Mouse (Mus musculus) limb, embryonic 12.5 days (tissue): ENCODE data around the gene Clcn6. TPM values are rescaled to one million over a fixed set of nuclear protein-coding genes. Genes with fewer than 3 reads are reported as not detected.
A peak's percentile ranks its signal among the peaks of the same experiment; 100 is the strongest.

Experiments
- ATAC-seq: fragments of 200-750 bp; cut with Nextera tagmentation; 2 replicates; pipeline ENCODE4 v1.8.0; 2017; ENCODE audit warnings: low read depth, moderate TSS enrichment; ENCODE audit not compliant: insufficient number of reproducible peaks, insufficient read depth, low FRiP score, low TSS enrichment
- H3K27ac ChIP-seq: fragments of 300-500 bp; sonication (generic); 2 replicates; pipeline ENCODE4 v1.5.1; 2016; ENCODE audit warnings: mild to moderate bottlenecking, moderate library complexity
- H3K27me3 ChIP-seq: fragments of 300-500 bp; sonication (generic); 2 replicates; pipeline ENCODE4 v1.6.1; 2016; ENCODE audit warnings: mild to moderate bottlenecking, moderate library complexity
- H3K36me3 ChIP-seq: fragments of 300-500 bp; sonication (generic); 2 replicates; pipeline ENCODE4 v1.6.1; 2016; ENCODE audit warnings: mild to moderate bottlenecking, moderate library complexity
- H3K4me1 ChIP-seq: fragments of 300-500 bp; sonication (generic); replicated peaks from 2 replicates; pipeline ENCODE4 v1.6.1; 2016
- H3K4me2 ChIP-seq: fragments of 300-500 bp; sonication (generic); 2 replicates; pipeline ENCODE4 v1.6.1; 2016; ENCODE audit warnings: mild to moderate bottlenecking, moderate library complexity
- H3K4me3 ChIP-seq: fragments of 300-500 bp; sonication (generic); replicated peaks from 2 replicates; pipeline ENCODE4 v1.5.1; 2016; ENCODE audit warnings: mild to moderate bottlenecking
- H3K9ac ChIP-seq: fragments of 300-500 bp; sonication (generic); replicated peaks from 2 replicates; pipeline ENCODE4 v1.6.1; 2016; ENCODE audit warnings: mild to moderate bottlenecking, moderate library complexity
- H3K9me3 ChIP-seq: fragments of 300-500 bp; sonication (generic); 2 replicates; pipeline ENCODE4 v1.6.1; 2016; ENCODE audit warnings: mild to moderate bottlenecking, moderate library complexity
- WGBS: fragments of 180-500 bp; shearing (Covaris S2); methylation state at CpG from one replicate; pipeline ENCODE4 v1.1.7; 2016; 5-methylcytosine and 5-hydroxymethylcytosine counted together
- polyA plus RNA-seq: library from polyadenylated mRNA; unstranded; fragments of >200 nt; fragmentation: Nextera tagmentation; extraction: Ambion mirVana; gene quantifications from 2 replicates; pipeline ENCODE4 v1.2.1, GENCODE M21; 2016

The Clcn6 gene
- polyA plus RNA-seq, 1 experiment from 2014 or later = 8.5 TPM

- H3K4me1 ChIP-seq = peaks cover 26% of the 10 kb centered on the region
- H3K27ac ChIP-seq = no peak overlapping the region
- H3K4me3 ChIP-seq = no peak overlapping the region
- no peaks in the 10 kb centered on the region for H3K27me3 ChIP-seq
- H3K36me3 ChIP-seq = peaks cover 28% of the 10 kb centered on the region; the same call in 1 of the 2 replicates
- WGBS = 88% methylated on average over 1 of the region's 1 CpGs
- no peak overlapping the region for H3K4me2 ChIP-seq
- no peaks in the 10 kb centered on the region for H3K9me3 ChIP-seq
- ATAC-seq = no peak
- no peak overlapping the region for H3K9ac ChIP-seq
Measured at GRCm38 (mm10) chr4:148080597-148080973, 42.0 kb upstream of the Clcn6 start.

GRCm38 (mm10) chr4:148079944-148080596, 41.4 kb upstream of the Clcn6 start:
- H3K4me3 ChIP-seq = no peak overlapping the region
- H3K9ac ChIP-seq = no peak overlapping the region
- no peaks in the 10 kb centered on the region for H3K9me3 ChIP-seq
- 89% methylated on average over 8 of the region's 8 CpGs for WGBS
- H3K27me3 ChIP-seq = no peaks in the 10 kb centered on the region
- peaks cover 21% of the 10 kb centered on the region for H3K4me1 ChIP-seq
- no peak overlapping the region for H3K27ac ChIP-seq
- ATAC-seq = no peak
- H3K36me3 ChIP-seq = peaks cover 28% of the 10 kb centered on the region; the same call in 1 of the 2 replicates
- no peak overlapping the region for H3K4me2 ChIP-seq

GRCm38 (mm10) chr4:148079212-148079611, 40.6 kb upstream of the Clcn6 start:
- WGBS = 63% methylated on average over 6 of the region's 6 CpGs
- ATAC-seq = no peak
- Histone ChIP-seq H3K27me3 (no peaks in the 10 kb centered on the region), H3K4me1 (peaks cover 16% of the 10 kb centered on the region), H3K4me3 (no peak overlapping the region), H3K27ac (no peak overlapping the region), H3K9ac (no peak overlapping the region), H3K36me3 (peaks cover 28% of the 10 kb centered on the region; the same call in 1 of the 2 replicates), H3K4me2 (no peak overlapping the region), H3K9me3 (no peaks in the 10 kb centered on the region)

- ATAC-seq = no peak
- Histone ChIP-seq H3K27ac (no peak overlapping the region), H3K4me3 (no peak overlapping the region), H3K4me2 (no peak overlapping the region), H3K27me3 (no peaks in the 10 kb centered on the region), H3K36me3 (peaks cover 16% of the 10 kb centered on the region; the same call in 1 of the 2 replicates), H3K4me1 (peaks cover 7% of the 10 kb centered on the region), H3K9me3 (no peaks in the 10 kb centered on the region), H3K9ac (no peak overlapping the region)
- 90% methylated on average over 6 of the region's 6 CpGs for WGBS
Measured at GRCm38 (mm10) chr4:148075881-148076280, 37.3 kb upstream of the Clcn6 start.

- H3K27me3 ChIP-seq = no peaks in the 10 kb centered on the region
- H3K9ac ChIP-seq = no peak overlapping the region
- no peaks in the 10 kb centered on the region for H3K9me3 ChIP-seq
- 35% methylated on average over 21 of the region's 21 CpGs for WGBS
- H3K36me3 ChIP-seq = peaks cover 10% of the 10 kb centered on the region; the same call in 1 of the 2 replicates
- ATAC-seq = 0 out of 2 replicates have a peak, but pooled peaks have one; percentile 17
- no peak overlapping the region for H3K27ac ChIP-seq
- peak overlapping the region; percentile 53 for H3K4me2 ChIP-seq
- peak overlapping the region; percentile 33 for H3K4me3 ChIP-seq
- peaks cover 11% of the 10 kb centered on the region for H3K4me1 ChIP-seq
Measured at GRCm38 (mm10) chr4:148075259-148075658, 36.6 kb upstream of the Clcn6 start.

GRCm38 (mm10) chr4:148074521-148075189, 36.0 kb upstream of the Clcn6 start:
- no peak overlapping the region for H3K9ac ChIP-seq
- H3K4me2 ChIP-seq = peak overlapping the region; percentile 53
- no peak overlapping the region for H3K27ac ChIP-seq
- H3K36me3 ChIP-seq = peaks cover 4% of the 10 kb centered on the region; the same call in 1 of the 2 replicates
- H3K4me3 ChIP-seq = peak overlapping the region; percentile 33
- H3K9me3 ChIP-seq = no peaks in the 10 kb centered on the region
- ATAC-seq = no peak
- WGBS = 45% methylated on average over 17 of the region's 17 CpGs
- H3K27me3 ChIP-seq = no peaks in the 10 kb centered on the region
- H3K4me1 ChIP-seq = peaks cover 11% of the 10 kb centered on the region

- H3K9ac ChIP-seq = no peak overlapping the region
- 38% methylated on average over 5 of the region's 5 CpGs for WGBS
- H3K4me3 ChIP-seq = no peak overlapping the region
- ATAC-seq = peak; percentile 7; the same call in 1 of the 2 replicates
- no peak overlapping the region for H3K27ac ChIP-seq
- peaks cover 12% of the 10 kb centered on the region for H3K4me1 ChIP-seq
- no peak overlapping the region for H3K4me2 ChIP-seq
- no peaks in the 10 kb centered on the region for H3K9me3 ChIP-seq
- no peaks in the 10 kb centered on the region for H3K36me3 ChIP-seq
- no peaks in the 10 kb centered on the region for H3K27me3 ChIP-seq
Measured at GRCm38 (mm10) chr4:148071508-148071907, 32.9 kb upstream of the Clcn6 start.

- no peak for ATAC-seq
- no peaks in the 10 kb centered on the region for H3K36me3 ChIP-seq
Measured at GRCm38 (mm10) chr4:148069602-148070218, 31.1 kb upstream of the Clcn6 start.

GRCm38 (mm10) chr4:148067346-148067745, 28.7 kb upstream of the Clcn6 start:
- ATAC-seq = no peak
- no peak overlapping the region for H3K27ac ChIP-seq
- no peaks in the 10 kb centered on the region for H3K36me3 ChIP-seq
- no peaks in the 10 kb centered on the region for H3K9me3 ChIP-seq
- 88% methylated on average over 8 of the region's 8 CpGs for WGBS
- 0 out of 2 replicates have a peak, but pooled peaks cover 18% of the 10 kb centered on the region for H3K4me1 ChIP-seq
- no peak overlapping the region for H3K4me3 ChIP-seq
- H3K4me2 ChIP-seq = no peak overlapping the region
- H3K27me3 ChIP-seq = no peaks in the 10 kb centered on the region
- H3K9ac ChIP-seq = no peak overlapping the region

More at GRCm38 (mm10) chr4:148069602-148070218, 31.1 kb upstream of the Clcn6 start:
- H3K4me2 ChIP-seq = no peak overlapping the region
- no peaks in the 10 kb centered on the region for H3K27me3 ChIP-seq
- H3K9me3 ChIP-seq = no peaks in the 10 kb centered on the region
- no peak overlapping the region for H3K9ac ChIP-seq
- no peak overlapping the region for H3K27ac ChIP-seq
- peaks cover 18% of the 10 kb centered on the region; the same call in 1 of the 2 replicates for H3K4me1 ChIP-seq
- 80% methylated on average over 9 of the region's 9 CpGs for WGBS
- no peak overlapping the region for H3K4me3 ChIP-seq

- ATAC-seq = no peak
- no peaks in the 10 kb centered on the region for H3K9me3 ChIP-seq
- no peak overlapping the region for H3K9ac ChIP-seq
- H3K4me3 ChIP-seq = no peak overlapping the region
- no peaks in the 10 kb centered on the region for H3K27me3 ChIP-seq
- no peak overlapping the region for H3K4me2 ChIP-seq
- H3K27ac ChIP-seq = no peak overlapping the region
- H3K36me3 ChIP-seq = no peaks in the 10 kb centered on the region
- H3K4me1 ChIP-seq = 0 out of 2 replicates have a peak, but pooled peaks cover 15% of the 10 kb centered on the region
- 71% methylated on average over 9 of the region's 9 CpGs for WGBS
Measured at GRCm38 (mm10) chr4:148066401-148066744, 27.8 kb upstream of the Clcn6 start.

- no peak overlapping the region for H3K9ac ChIP-seq
- no peak for ATAC-seq
- no peaks in the 10 kb centered on the region for H3K36me3 ChIP-seq
- H3K9me3 ChIP-seq = no peaks in the 10 kb centered on the region
- 0 out of 2 replicates have a peak, but pooled peaks cover 10% of the 10 kb centered on the region for H3K4me1 ChIP-seq
- H3K4me2 ChIP-seq = no peak overlapping the region
- H3K27me3 ChIP-seq = no peaks in the 10 kb centered on the region
- 45% methylated on average over 6 of the region's 6 CpGs for WGBS
- H3K27ac ChIP-seq = no peak overlapping the region
- no peak overlapping the region for H3K4me3 ChIP-seq
Measured at GRCm38 (mm10) chr4:148065702-148066400, 27.2 kb upstream of the Clcn6 start.
